ENCODE assay signal across 8 mouse cellular contexts in genomic region chr14:43983897-43984296, GRCm38 (mm10). TPM values are rescaled to one million over a fixed set of nuclear protein-coding genes. Genes with fewer than 3 reads are reported as not detected.
DNase-seq lines count a peak whose midpoint lies in the region; ATAC-seq lines count a peak whose summit lies in the region.

No protein-coding gene starts in this region.

- H3K4me1 ChIP-seq in hindbrain, embryonic 13.5 days (replicated peaks): no peaks in the 10 kb centered on the region

- no peak overlapping the region for H3K4me2 ChIP-seq in hindbrain, embryonic 13.5 days

- H3K9me3 ChIP-seq in hindbrain, embryonic 13.5 days: no peaks in the 10 kb centered on the region

- 4% methylated on average over 3 of the region's 4 CpGs for WGBS in hindbrain, embryonic 13.5 days

- no peak overlapping the region for H3K27ac ChIP-seq in hindbrain, embryonic 13.5 days

- no peak overlapping the region for H3K4me3 ChIP-seq in hindbrain, embryonic 13.5 days

- H3K36me3 ChIP-seq in hindbrain, embryonic 13.5 days: no peaks in the 10 kb centered on the region

- peak; percentile 71; the same call in 1 of the 2 replicates for ATAC-seq in hindbrain, embryonic 13.5 days (ENCODE audit: low FRiP score)

- no peaks in the 10 kb centered on the region for H3K27me3 ChIP-seq in hindbrain, embryonic 13.5 days

- peak; percentile 41 for DNase-seq in R1 (ENCODE audit: low read depth, low spot score)
- peak; percentile 60 to 62 for DNase-seq in cerebellum, postnatal 10 days
- DNase-seq in frontal cortex, postnatal 25 days (ENCODE audit: low spot score in 2 of 2): peak; percentile 11 to 39
- DNase-seq in layer of hippocampus, postnatal 14 days (ENCODE audit: low spot score in 2 of 2): peak; percentile 11 to 36
- peak; percentile 62 for DNase-seq in lung, postnatal 14 days
- DNase-seq in retina, adult 2 months (ENCODE audit: low read depth, low spot score): peak; percentile 2
- DNase-seq in urinary bladder, postnatal 10 days (ENCODE audit: low spot score): peak; percentile 13

- H3K9ac ChIP-seq in hindbrain, embryonic 13.5 days: no peak overlapping the region

RNA-seq across cellular contexts. Expression of gene Ang6, which starts 18.2 kb away (rescaled TPM):
- polyA plus RNA-seq in hindbrain, embryonic 13.5 days (2015; fragmentation: Nextera tagmentation; extraction: Ambion mirVana): not detected in 2 replicates
- total RNA-seq in layer of hippocampus, postnatal 14 days (2021): not detected

RNA-seq across cellular contexts. Expression of gene Ang5, which starts 27.0 kb away (rescaled TPM):
- not detected in 2 replicates for polyA plus RNA-seq in hindbrain, embryonic 13.5 days (2015; fragmentation: Nextera tagmentation; extraction: Ambion mirVana)
- total RNA-seq in layer of hippocampus, postnatal 14 days (2021): not detected

RNA-seq across cellular contexts. Expression of gene Gm8113, which starts 58.7 kb away (rescaled TPM):
- 7.7 and 9.2 TPM in 2 replicates for polyA plus RNA-seq in hindbrain, embryonic 13.5 days (2015; fragmentation: Nextera tagmentation; extraction: Ambion mirVana)
- under 1 TPM in 1 of 2 experiments, not detected in 1; 0.29 TPM for total RNA-seq in layer of hippocampus, postnatal 14 days (2021)

Comparison
In these comparisons a context has a peak if more than half of its experiments do, and no peak if none do; other contexts are left out.
1. DNase-seq: peak in every context shown above with its lines; median percentile 62 in lung, postnatal 14 days; 61 in cerebellum, postnatal 10 days; 41 in R1; 25 in frontal cortex, postnatal 25 days; 24 in layer of hippocampus, postnatal 14 days; 13 in urinary bladder, postnatal 10 days; 2 in retina, adult 2 months.